15 mouse cellular contexts compared by ENCODE assay signal in genomic region chr4:46643676-46644112, GRCm38 (mm10). TPM values are rescaled to one million over a fixed set of nuclear protein-coding genes. Genes with fewer than 3 reads are reported as not detected.
A peak's percentile ranks its signal among the peaks of the same experiment; 100 is the strongest.
DNase-seq lines count a peak whose midpoint lies in the region; ATAC-seq and TF ChIP-seq lines count a peak whose summit lies in the region.
"Had no signal": no experiment of that assay in that cellular context is flagged by ENCODE, and none has a peak within 500 bp of the region (broad histone marks: within the 10 kb centered on the region; RNA-seq: fewer than 3 reads in every experiment).

No protein-coding gene starts in this region.

- H3K27me3 ChIP-seq in kidney, embryonic 15.5 days = peaks cover 8% of the 10 kb centered on the region
- H3K27me3 ChIP-seq in E14TG2a.4 (ENCODE audit: insufficient read depth, low read length) = peaks cover 5% of the 10 kb centered on the region
- peaks cover 13% of the 10 kb centered on the region for H3K27me3 ChIP-seq in limb, embryonic 10.5 days (ENCODE audit: low read depth, poor library complexity, severe bottlenecking)

- H3K9me3 ChIP-seq in kidney, embryonic 15.5 days (replicated peaks) = no peaks in the 10 kb centered on the region
- no peaks in the 10 kb centered on the region for H3K9me3 ChIP-seq in E14TG2a.4 (ENCODE audit: low read length)
- H3K9me3 ChIP-seq in limb, embryonic 10.5 days (replicated peaks) = no peaks in the 10 kb centered on the region
- H3K9me3 ChIP-seq: embryonic facial prominence, embryonic 12.5 days; forebrain, embryonic 12.5 days; hindbrain, embryonic 15.5 days had no signal

- H3K4me1 ChIP-seq in kidney, embryonic 15.5 days = 0 out of 2 replicates have a peak, but pooled peaks cover 10% of the 10 kb centered on the region
- H3K4me1 ChIP-seq in E14TG2a.4 (replicated peaks; ENCODE audit: low read depth, low read length) = peaks cover 29% of the 10 kb centered on the region
- peaks cover 10% of the 10 kb centered on the region; the same call in 1 of the 2 replicates for H3K4me1 ChIP-seq in limb, embryonic 10.5 days
- H3K4me1 ChIP-seq: embryonic facial prominence, embryonic 12.5 days; hindbrain, embryonic 15.5 days had no signal

- no peak overlapping the region; the same call in 1 of the 2 replicates for H3K4me3 ChIP-seq in gastrocnemius, adult 2 months
- H3K4me3 ChIP-seq in kidney, embryonic 15.5 days (replicated peaks) = no peak overlapping the region
- peak overlapping the region; percentile 23; the same call in 1 of the 2 replicates for H3K4me3 ChIP-seq in E14TG2a.4 (replicated peaks; ENCODE audit: low read length)
- H3K4me3 ChIP-seq in limb, embryonic 10.5 days = no peak overlapping the region
- H3K4me3 ChIP-seq: embryonic facial prominence, embryonic 12.5 days; forebrain, embryonic 12.5 days; hindbrain, embryonic 15.5 days; layer of hippocampus, adult 2 months had no signal

- no peak overlapping the region for H3K9ac ChIP-seq in kidney, embryonic 15.5 days
- H3K9ac ChIP-seq: embryonic facial prominence, embryonic 12.5 days; forebrain, embryonic 12.5 days; hindbrain, embryonic 15.5 days had no signal

- intact Hi-C loops in gastrocnemius, adult 2 months (cut with DNase I) = no loop called here

- H3K27ac ChIP-seq in gastrocnemius, adult 2 months = peak overlapping the region; percentile 85
- peak overlapping the region; percentile 79 for H3K27ac ChIP-seq in kidney, embryonic 15.5 days
- peak overlapping the region; percentile 50 for H3K27ac ChIP-seq in limb, embryonic 10.5 days
- H3K27ac ChIP-seq: embryonic facial prominence, embryonic 12.5 days; forebrain, embryonic 12.5 days; hindbrain, embryonic 15.5 days; layer of hippocampus, adult 2 months had no signal

- 82% methylated on average over 8 of the region's 8 CpGs for WGBS in kidney, embryonic 15.5 days
- WGBS in limb, embryonic 10.5 days = 82% methylated on average over 8 of the region's 8 CpGs

- DNase-seq in gastrocnemius, adult 2 months = no peak
- DNase-seq in gastrocnemius, adult 8-10 months (ENCODE audit: low spot score in 2 of 2) = no peak
- no peak for DNase-seq in kidney, postnatal 14 days
- no peak for DNase-seq in limb, embryonic 10.5 days (ENCODE audit: low spot score)
- no peak for DNase-seq in layer of hippocampus, adult 9-11 months
- DNase-seq: adrenal gland, postnatal 25 days; cerebellum, adult 18-20 months; thymus, adult 18-20 months had no signal

- H3K4me2 ChIP-seq in kidney, embryonic 15.5 days = no peak overlapping the region
- H3K4me2 ChIP-seq: embryonic facial prominence, embryonic 12.5 days; forebrain, embryonic 12.5 days; hindbrain, embryonic 15.5 days had no signal

- no peak for TF ChIP-seq CTCF in gastrocnemius, adult 2 months (IDR thresholded peaks at IDR 0.05)
- no peak for TF ChIP-seq CTCF in E14TG2a.4 (conservative IDR thresholded peaks at IDR 0.05; ENCODE audit: low read length)

- no peaks in the 10 kb centered on the region for H3K36me3 ChIP-seq in kidney, embryonic 15.5 days
- H3K36me3 ChIP-seq in E14TG2a.4 (ENCODE audit: insufficient read depth, low read length) = peaks cover 13% of the 10 kb centered on the region; the same call in 1 of the 2 replicates
- no peaks in the 10 kb centered on the region for H3K36me3 ChIP-seq in limb, embryonic 10.5 days
- H3K36me3 ChIP-seq: embryonic facial prominence, embryonic 12.5 days; forebrain, embryonic 12.5 days; hindbrain, embryonic 15.5 days had no signal

- ATAC-seq in kidney, embryonic 15.5 days (replicated peaks; ENCODE audit: low FRiP score) = 0 out of 2 replicates have a peak, but pooled peaks have one; percentile 7
- no peak for ATAC-seq in frontal cortex, adult (ENCODE audit: low TSS enrichment)

RNA-seq across cellular contexts. Expression of gene Tbc1d2, which starts 6.3 kb away (rescaled TPM):
- total RNA-seq in gastrocnemius, adult 2 months (2021) = under 1 TPM; 0.39 to 0.59 TPM
- total RNA-seq in gastrocnemius, adult 8-10 months (2022) = under 1 TPM; 0.29 to 0.58 (median 0.37) TPM
- polyA plus RNA-seq in kidney, embryonic 15.5 days (2015; fragmentation: Nextera tagmentation; extraction: Ambion mirVana) = 2.8 and 3.0 TPM in 2 replicates
- 1.2 and 1.8 TPM in 2 replicates for polyA plus RNA-seq in limb, embryonic 10.5 days (2016; fragmentation: Nextera tagmentation; extraction: Ambion mirVana)

RNA-seq across cellular contexts. Expression of gene Coro2a, which starts 41.7 kb away (rescaled TPM):
- total RNA-seq in gastrocnemius, adult 2 months (2021) = under 1 TPM; 0.10 to 0.39 TPM
- total RNA-seq in gastrocnemius, adult 8-10 months (2022) = under 1 TPM in 3 of 4 experiments, not detected in 1; 0.22 to 0.61 (median 0.27) TPM
- polyA plus RNA-seq in kidney, embryonic 15.5 days (2015; fragmentation: Nextera tagmentation; extraction: Ambion mirVana) = 4.8 and 6.0 TPM in 2 replicates
- polyA plus RNA-seq in limb, embryonic 10.5 days (2016; fragmentation: Nextera tagmentation; extraction: Ambion mirVana) = 2.1 and 2.2 TPM in 2 replicates
